Mouse (Mus musculus) kidney, adult 2 months (tissue): Measurements from ENCODE around the gene Parp12. TPM values are rescaled to one million over a fixed set of nuclear protein-coding genes. Genes with fewer than 3 reads are reported as not detected.
A peak's percentile ranks its signal among the peaks of the same experiment; 100 is the strongest.

ENCODE experiments used
- DNase-seq: peaks from one replicate; pipeline ENCODE4 v3.0.0; 2021
- H3K27ac ChIP-seq: fragments of 200-500 bp; 2 replicates; pipeline ENCODE4 v1.5.1; 2012; ENCODE audit warnings: low read depth, low read length, control low read depth, inconsistent platforms; ENCODE audit not compliant: insufficient read depth
- H3K27me3 ChIP-seq: fragments of 200-500 bp; replicated peaks from 2 replicates; pipeline ENCODE4 v1.6.1; 2012; ENCODE audit warnings: mild to moderate bottlenecking, moderate library complexity, low read length, inconsistent platforms; ENCODE audit not compliant: control insufficient read depth, insufficient read depth
- H3K36me3 ChIP-seq: fragments of 200-500 bp; 2 replicates; pipeline ENCODE4 v1.6.1; 2012; ENCODE audit warnings: mild to moderate bottlenecking, moderate library complexity, low read length, inconsistent platforms; ENCODE audit not compliant: control insufficient read depth, insufficient read depth
- H3K4me1 ChIP-seq: fragments of 200-500 bp; 2 replicates; pipeline ENCODE4 v1.6.1; 2011; ENCODE audit warnings: low read length; ENCODE audit not compliant: control insufficient read depth, insufficient read depth
- H3K4me3 ChIP-seq: fragments of 200-500 bp; 2 replicates; pipeline ENCODE4 v1.5.1; 2011; ENCODE audit warnings: mild to moderate bottlenecking, low read depth, low read length, control low read depth; ENCODE audit not compliant: insufficient read depth
- CTCF ChIP-seq: fragments of 200-500 bp; conservative IDR thresholded peaks from 2 replicates; pipeline ENCODE4 v1.5.1; 2011; ENCODE audit warnings: low read depth, mild to moderate bottlenecking, control low read depth, low read length, moderate library complexity, mixed read lengths; ENCODE audit not compliant: insufficient read depth, insufficient read length
- POLR2A ChIP-seq: fragments of 200-500 bp; IDR thresholded peaks from one replicate; pipeline ENCODE4 v1.6.1; 2011; ENCODE audit warnings: low read depth, low read length, control low read depth
- WGBS: fragments of 180-500 bp; shearing (Covaris S2); methylation state at CpG from one replicate; pipeline ENCODE4 v1.1.7; 2018; 5-methylcytosine and 5-hydroxymethylcytosine counted together
- polyA plus RNA-seq: library from polyadenylated mRNA; depleted of rRNA; stranded (reverse); fragments of >200 nt; gene quantifications from 2 replicates; pipeline ENCODE4 v1.2.3, GENCODE M21; 2012; rRNA removed

The Parp12 gene
- polyA plus RNA-seq, 1 experiment = 20.1 TPM

DNA sequence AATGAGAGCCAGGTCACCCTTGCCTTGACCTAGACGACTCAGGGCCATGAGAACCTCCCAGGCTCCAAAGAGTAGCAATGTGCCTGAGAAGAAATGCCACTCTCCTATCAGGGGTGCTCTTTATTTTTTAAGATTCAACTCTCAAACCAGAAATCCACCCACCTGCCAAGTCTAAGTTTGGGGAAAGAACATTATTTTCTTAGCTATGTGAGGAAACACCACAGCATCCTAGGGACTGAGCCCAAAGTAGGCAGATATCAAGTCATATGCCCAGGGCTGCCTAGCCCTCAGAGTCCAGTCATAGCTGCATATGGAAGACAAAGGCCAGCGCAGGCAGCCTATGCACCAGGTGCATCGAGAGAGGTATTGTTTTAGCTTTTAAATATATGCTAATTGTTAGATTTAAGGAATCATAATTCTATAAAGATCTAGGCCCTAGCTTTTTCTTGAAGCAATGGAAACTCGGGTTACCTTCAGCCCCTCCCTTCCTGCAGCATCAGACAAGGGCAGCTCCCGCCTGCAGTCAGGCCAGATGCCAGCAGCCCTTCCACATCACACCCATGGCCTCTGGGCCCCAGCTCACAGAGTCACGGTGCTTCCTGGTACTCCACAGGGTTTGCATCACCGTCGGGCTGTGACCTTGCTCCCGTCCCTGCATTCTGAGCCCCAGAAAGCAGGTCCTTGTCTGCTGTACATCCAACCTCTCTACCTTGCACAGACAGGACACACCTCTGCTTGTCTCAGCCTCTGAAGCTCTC, 66.2 kb downstream of the Parp12 start:
- H3K27me3 ChIP-seq = no peaks in the 10 kb centered on the region
- H3K4me3 ChIP-seq = no peak overlapping the region
- 0 out of 2 replicates have a peak, but pooled peaks cover 9% of the 10 kb centered on the region for H3K4me1 ChIP-seq
- 59% methylated on average over 9 of the region's 9 CpGs for WGBS
- no peak for TF ChIP-seq CTCF
- no peak for TF ChIP-seq POLR2A
- peak; percentile 33 for DNase-seq
- no peaks in the 10 kb centered on the region for H3K36me3 ChIP-seq
- H3K27ac ChIP-seq = no peak overlapping the region

DNA sequence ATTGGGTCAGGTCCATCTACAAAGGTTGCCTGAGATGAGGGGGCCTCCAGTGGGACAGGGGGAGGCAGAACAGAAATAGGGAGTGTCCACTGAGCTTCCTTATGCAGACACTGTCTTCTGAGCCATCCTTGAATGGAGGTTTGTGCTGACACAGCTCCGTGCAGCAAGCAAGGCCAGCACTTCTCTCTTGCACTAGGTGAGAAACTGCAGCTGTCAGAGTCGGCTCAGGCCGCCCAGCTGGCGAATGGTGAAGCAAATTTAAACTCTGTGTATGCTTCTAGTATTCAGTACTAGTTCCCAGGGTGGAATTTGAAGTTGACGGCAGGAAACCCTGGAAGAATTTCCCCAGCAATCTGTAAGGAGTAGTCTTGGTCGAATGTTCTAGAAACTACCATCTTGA, 67.3 kb downstream of the Parp12 start:
- Histone ChIP-seq H3K4me3 (no peak overlapping the region), H3K27ac (no peak overlapping the region), H3K27me3 (no peaks in the 10 kb centered on the region), H3K36me3 (no peaks in the 10 kb centered on the region), H3K4me1 (0 out of 2 replicates have a peak, but pooled peaks cover 9% of the 10 kb centered on the region)
- no peak for TF ChIP-seq CTCF
- TF ChIP-seq POLR2A = no peak
- no peak for DNase-seq
- WGBS = 74% methylated on average over 6 of the region's 6 CpGs

DNA sequence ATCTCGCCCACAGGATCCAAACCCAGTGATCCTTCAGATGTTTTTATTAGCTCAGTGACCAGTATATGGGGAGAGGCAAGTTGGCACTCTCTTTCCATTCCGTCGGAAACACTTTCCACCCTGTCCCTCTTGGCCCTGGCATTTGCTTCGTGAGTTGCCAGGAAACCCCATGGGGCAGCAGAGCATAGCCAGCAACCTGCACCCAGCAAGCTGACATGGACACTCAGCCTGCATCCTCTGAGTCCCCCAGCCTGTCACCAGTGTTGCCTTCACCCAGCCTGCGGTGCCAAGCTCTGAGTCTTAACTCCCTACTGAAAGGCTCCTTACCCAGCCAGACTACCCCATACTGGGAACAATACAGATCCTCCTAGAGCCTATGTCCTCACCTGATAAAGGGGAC, 69.0 kb downstream of the Parp12 start:
- H3K4me3 ChIP-seq = no peak overlapping the region
- no peak overlapping the region for H3K27ac ChIP-seq
- no peaks in the 10 kb centered on the region for H3K27me3 ChIP-seq
- DNase-seq = no peak
- H3K4me1 ChIP-seq = 0 out of 2 replicates have a peak, but pooled peaks cover 9% of the 10 kb centered on the region
- no peaks in the 10 kb centered on the region for H3K36me3 ChIP-seq
- WGBS = 45% methylated on average over 5 of the region's 5 CpGs
- TF ChIP-seq POLR2A = no peak
- TF ChIP-seq CTCF = no peak

DNA sequence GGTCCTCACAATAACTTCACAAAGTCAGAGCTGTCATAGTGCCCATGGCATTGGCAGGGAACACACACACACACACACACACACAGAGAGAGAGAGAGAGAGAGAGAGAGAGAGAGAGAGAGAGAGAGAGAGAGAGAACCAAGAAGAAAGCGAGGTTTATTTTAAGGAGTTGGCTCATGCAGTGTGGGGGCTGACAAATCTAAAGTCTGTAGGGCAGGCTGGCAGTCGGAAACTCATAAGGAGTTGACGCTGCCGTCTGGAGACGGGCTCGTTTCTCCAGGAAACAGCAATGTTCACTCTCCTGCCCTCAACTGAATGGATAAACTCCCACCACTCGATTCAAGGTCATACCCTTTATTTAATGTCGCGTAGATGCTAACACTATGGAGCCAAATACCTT, 77.7 kb downstream of the Parp12 start:
- 0 out of 2 replicates have a peak, but pooled peaks cover 3% of the 10 kb centered on the region for H3K4me1 ChIP-seq
- WGBS = 74% methylated on average over 9 of the region's 9 CpGs
- no peaks in the 10 kb centered on the region for H3K36me3 ChIP-seq
- H3K4me3 ChIP-seq = no peak overlapping the region
- no peaks in the 10 kb centered on the region for H3K27me3 ChIP-seq
- no peak overlapping the region for H3K27ac ChIP-seq
- TF ChIP-seq CTCF (no peak), POLR2A (no peak)
- no peak for DNase-seq

Other genes starting within 250 kb of the Parp12 start
- gene Tbxas1, start 242.9 kb downstream of the Parp12 start, polyA plus RNA-seq = 19.5 and 21.5 TPM in 2 replicates
- 46.4 and 50.8 TPM in 2 replicates for gene Hipk2, start 242.2 kb downstream of the Parp12 start, polyA plus RNA-seq
- 2.3 and 2.8 TPM in 2 replicates for gene Kdm7a, start 88.4 kb upstream of the Parp12 start, polyA plus RNA-seq